Mouse (Mus musculus) lung, postnatal 0 days (tissue): ENCODE measurements around the gene St3gal5.

Source experiments
- CTCF ChIP-seq: IDR thresholded peaks from 2 replicates; pipeline ENCODE4 v1.5.1; 2016; ENCODE audit warnings: antibody characterized with exemption, mild to moderate bottlenecking
- EP300 ChIP-seq: IDR thresholded peaks from 2 replicates; pipeline ENCODE4 v1.6.1; 2016; ENCODE audit warnings: antibody characterized with exemption, mild to moderate bottlenecking, control low read depth

- no peak for TF ChIP-seq CTCF
- no peak for TF ChIP-seq EP300
These were observed 78.6 kb downstream of the St3gal5 start for GRCm38 (mm10) chr6:72176004-72176403.
